Comparison of ENCODE assay signal across 1 mouse cellular context in the genomic region with DNA sequence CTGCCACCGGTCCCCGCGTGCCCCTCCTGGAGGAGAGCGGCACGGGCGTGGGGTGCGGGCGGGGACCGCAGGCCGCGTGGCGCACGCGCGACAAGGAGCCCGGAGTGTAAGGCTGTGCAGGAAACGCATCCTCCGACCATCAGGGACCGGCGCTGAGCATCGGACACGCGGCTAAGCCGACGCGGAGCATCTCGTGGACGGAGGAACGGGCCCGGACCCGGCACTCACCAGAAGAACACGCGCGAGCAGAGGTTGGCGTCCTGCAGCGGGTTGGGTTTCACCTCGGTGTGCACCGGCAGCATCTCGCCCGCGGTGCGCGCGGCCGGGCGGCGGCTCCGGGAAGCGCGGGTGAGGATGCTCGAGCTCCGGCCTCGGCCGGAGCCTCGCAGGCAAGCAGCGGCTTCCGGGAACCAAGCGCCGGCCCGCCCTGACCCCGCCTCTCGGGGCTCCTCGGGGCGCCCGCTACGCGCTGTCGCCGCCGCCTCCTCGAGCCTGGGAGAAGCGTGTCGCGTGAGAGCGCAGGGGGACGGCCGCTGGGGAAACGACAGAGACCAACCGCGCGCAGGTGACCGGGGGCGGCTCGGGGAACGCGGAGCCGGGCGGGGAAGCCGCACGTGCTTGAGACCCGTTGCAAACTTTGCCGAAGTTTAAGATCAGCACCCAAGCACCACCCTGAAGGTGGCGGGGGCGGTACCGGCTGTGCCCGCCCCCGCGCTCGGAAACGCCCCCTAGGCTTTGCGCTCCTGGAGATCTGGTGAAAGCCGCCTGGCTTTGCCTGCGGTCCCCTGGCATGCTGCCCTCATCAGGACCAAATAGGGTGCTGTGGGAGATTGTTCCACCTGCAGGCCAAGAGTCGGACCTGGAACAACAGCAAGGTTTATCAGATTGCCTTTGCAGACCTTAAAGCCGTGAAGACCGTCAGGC.
TF ChIP-seq lines count a peak whose summit lies in the region.

Abcc4 (minus strand) TSS at position 412 of the 924 bp plus-strand sequence.

TF ChIP-seq in CH12.LX, 34 proteins besides CTCF, POLR2A, EP300 and RAD21:
- TF ChIP-seq NRF1 (IDR thresholded peaks at IDR 0.05; ENCODE audit: low read depth, low read length) (peak; percentile 71), JUN (IDR thresholded peaks at IDR 0.05; ENCODE audit: insufficient read depth, low read depth, low read length) (no peak), MXI1 (IDR thresholded peaks at IDR 0.05; ENCODE audit: low read depth, low read length) (peak; percentile 80), USF1 (IDR thresholded peaks at IDR 0.05; ENCODE audit: low read depth, low read length) (no peak), BHLHE40 (IDR thresholded peaks at IDR 0.05; ENCODE audit: low read depth, low read length) (peak; percentile 98), ZNF384 (IDR thresholded peaks at IDR 0.05; ENCODE audit: low read depth, low read length) (no peak), RCOR1 (conservative IDR thresholded peaks at IDR 0.05; ENCODE audit: low read depth, low read length) (peak; percentile 79; the same call in 1 of the 2 replicates), KAT2A (IDR thresholded peaks at IDR 0.05; ENCODE audit: insufficient replicate concordance, low read length) (no peak), CHD1 (IDR thresholded peaks at IDR 0.05; ENCODE audit: low read depth, low read length) (no peak; the same call in 1 of the 2 replicates), UBTF (IDR thresholded peaks at IDR 0.05; ENCODE audit: low read depth, low read length) (peak; percentile 89; the same call in 1 of the 2 replicates), ELF1 (IDR thresholded peaks at IDR 0.05; ENCODE audit: low read depth, low read length) (peak; percentile 93), ZMIZ1 (IDR thresholded peaks at IDR 0.05; ENCODE audit: low read depth, low read length) (peak; percentile 75), CHD2 (IDR thresholded peaks at IDR 0.05; ENCODE audit: low read length) (peak; percentile 46; the same call in 1 of the 2 replicates), ZC3H11A (IDR thresholded peaks at IDR 0.05; ENCODE audit: low read depth, low read length) (no peak), HCFC1 (IDR thresholded peaks at IDR 0.05; ENCODE audit: low read depth, low read length) (peak; percentile 10; the same call in 1 of the 2 replicates), MAFK (IDR thresholded peaks at IDR 0.05; ENCODE audit: insufficient replicate concordance, low read length) (no peak), MAX (IDR thresholded peaks at IDR 0.05; ENCODE audit: low read length) (peak; percentile 73), PAX5 (IDR thresholded peaks at IDR 0.05; ENCODE audit: low read length) (no peak), POLR2AphosphoS2 (IDR thresholded peaks at IDR 0.05; ENCODE audit: low read depth, low read length) (no peak), ETS1 (conservative IDR thresholded peaks at IDR 0.05; ENCODE audit: low read depth, low read length) (peak; percentile 57), TBP (conservative IDR thresholded peaks at IDR 0.05; ENCODE audit: low read depth, low read length) (no peak), TCF12 (IDR thresholded peaks at IDR 0.05; ENCODE audit: low read depth, low read length) (peak; percentile 73), NELFE (IDR thresholded peaks at IDR 0.05; ENCODE audit: low read depth, low read length) (peak; percentile 80), IRF4 (IDR thresholded peaks at IDR 0.05; ENCODE audit: low read depth, low read length) (peak; percentile 69), E2F4 (IDR thresholded peaks at IDR 0.05; ENCODE audit: insufficient replicate concordance, low read depth, low read length) (no peak), USF2 (conservative IDR thresholded peaks at IDR 0.05; ENCODE audit: low read depth, low read length) (no peak), SIN3A (IDR thresholded peaks at IDR 0.05; ENCODE audit: low read length) (peak; percentile 78), SMC3 (IDR thresholded peaks at IDR 0.05; ENCODE audit: low read depth, low read length) (peak; percentile 18; the same call in 1 of the 2 replicates), MYC (IDR thresholded peaks at IDR 0.05; ENCODE audit: low read depth, low read length) (peak; percentile 27; the same call in 1 of the 2 replicates), MAZ (IDR thresholded peaks at IDR 0.05; ENCODE audit: low read depth, low read length) (peak; percentile 73; the same call in 1 of the 2 replicates), GABPA (IDR thresholded peaks at IDR 0.05; ENCODE audit: insufficient replicate concordance, low read depth, low read length) (no peak), ZKSCAN1 (IDR thresholded peaks at IDR 0.05; ENCODE audit: borderline replicate concordance, low read depth, low read length) (no peak), JUND (conservative IDR thresholded peaks at IDR 0.05; ENCODE audit: low read depth, low read length) (no peak), MEF2A (IDR thresholded peaks at IDR 0.05; ENCODE audit: borderline replicate concordance, low read depth, low read length) (peak; percentile 41; the same call in 1 of the 2 replicates)
